Mouse (Mus musculus): Measurements from ENCODE around the gene Scgb2b24.

The Scgb2b24 gene

GRCm38 (mm10) chr7:33739212-33739611 is at the start of gene Scgb2b24:
Gene Scgb2b24, minus strand, starts transcription at chr7:33739312.
- no peak for DNase-seq (ENCODE audit: low spot score in 2 of 2)

- DNase-seq (ENCODE audit: low spot score in 2 of 2) = no peak
These were observed 4.4 kb upstream of the Scgb2b24 start, which contains the start of gene Scgb1b24 for GRCm38 (mm10) chr7:33743499-33743898. Gene Scgb1b24, plus strand, starts transcription at chr7:33743799.

- DNase-seq (ENCODE audit: low spot score in 2 of 2) = no peak
These were observed 49.2 kb downstream of the Scgb2b24 start for GRCm38 (mm10) chr7:33689864-33690263.

Measured in natural killer cell, adult 2 months (primary cell).